Comparison of ENCODE assay signal across 21 mouse cellular contexts in the genomic region with DNA sequence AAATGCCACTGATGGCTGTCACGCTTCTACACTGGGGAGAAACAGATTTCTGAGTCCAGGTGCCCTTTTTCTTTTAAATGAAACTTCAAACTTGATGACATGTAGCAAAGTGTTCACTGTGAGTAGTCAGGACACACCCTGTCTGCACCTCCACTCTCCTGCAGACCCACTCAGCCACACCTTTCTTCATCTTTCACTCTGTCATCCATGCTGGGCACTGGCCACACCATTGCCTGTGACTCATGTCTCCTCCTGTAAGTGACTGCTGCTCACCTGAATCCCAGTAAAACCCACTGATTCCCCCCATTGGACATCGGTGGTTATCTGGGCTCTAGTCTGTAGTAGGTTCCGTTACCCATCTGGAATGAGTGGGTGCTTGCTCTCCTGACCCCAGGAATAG.
DNase-seq lines count a peak whose midpoint lies in the region; ATAC-seq and TF ChIP-seq lines count a peak whose summit lies in the region.
"Had no signal": no experiment of that assay in that cellular context is flagged by ENCODE, and none has a peak within 500 bp of the region (broad histone marks: within the 10 kb centered on the region; RNA-seq: fewer than 3 reads in every experiment).

No protein-coding gene starts in this region.

- no peak overlapping the region for H3K27ac ChIP-seq in midbrain, embryonic 11.5 days (ENCODE audit: low read depth, low read length)
- no peak overlapping the region for H3K27ac ChIP-seq in midbrain, embryonic 10.5 days (replicated peaks)
- H3K27ac ChIP-seq in stomach, postnatal 0 days (replicated peaks) = no peak overlapping the region

- no peak for TF ChIP-seq CTCF in stomach, postnatal 0 days (IDR thresholded peaks at IDR 0.05; ENCODE audit: low read depth)

- TF ChIP-seq EP300 in stomach, postnatal 0 days (optimal IDR thresholded peaks at IDR 0.05) = no peak

- H3K9ac ChIP-seq in midbrain, embryonic 11.5 days (ENCODE audit: low read length) = no peak overlapping the region
- no peak overlapping the region for H3K9ac ChIP-seq in stomach, postnatal 0 days (ENCODE audit: low read length)

- H3K4me3 ChIP-seq in megakaryocyte, embryonic 14.5 days (replicated peaks) = peak overlapping the region; percentile 50
- H3K4me3 ChIP-seq in midbrain, embryonic 11.5 days (ENCODE audit: low read depth, low read length) = no peak overlapping the region
- no peak overlapping the region for H3K4me3 ChIP-seq in midbrain, embryonic 10.5 days
- H3K4me3 ChIP-seq in stomach, postnatal 0 days (ENCODE audit: low read depth, low read length) = no peak overlapping the region

- DNase-seq in midbrain, embryonic 11.5 days (ENCODE audit: low spot score, missing footprints) = peak; percentile 59
- no peak for DNase-seq in midbrain, embryonic 10.5 days (ENCODE audit: low spot score)
- DNase-seq in stomach, postnatal 0 days (ENCODE audit: low spot score) = no peak
- no peak for DNase-seq in spleen, postnatal 14 days (ENCODE audit: low spot score in 2 of 2)
- DNase-seq: adrenal gland, adult 2 months; adrenal gland, adult 8-10 months; adrenal gland, postnatal 10 days; adrenal gland, postnatal 14 days; adrenal gland, postnatal 25 days; adrenal gland, postnatal 36 days; B cell, adult 2 months; cerebellum, adult 11 months; cerebellum, adult 11-12 months; cerebellum, adult 18-20 months had no signal

- WGBS in midbrain, embryonic 11.5 days = 93% methylated on average over 3 of the region's 3 CpGs
- 92% methylated on average over 3 of the region's 3 CpGs for WGBS in midbrain, embryonic 10.5 days
- 86% methylated on average over 3 of the region's 3 CpGs for WGBS in stomach, postnatal 0 days

- H3K4me2 ChIP-seq in midbrain, embryonic 11.5 days = no peak overlapping the region
- no peak overlapping the region for H3K4me2 ChIP-seq in stomach, postnatal 0 days (replicated peaks; ENCODE audit: low read depth)

- no peak for ATAC-seq in megakaryocyte, adult 5-6 weeks (ENCODE audit: poor library complexity, severe bottlenecking)
- ATAC-seq in midbrain, embryonic 11.5 days (ENCODE audit: low FRiP score) = no peak
- peak; percentile 60; the same call in 1 of the 2 replicates for ATAC-seq in stomach, postnatal 0 days (ENCODE audit: low FRiP score, low TSS enrichment)
- ATAC-seq: activated CD4-positive, CD25-positive, alpha-beta regulatory T cell, adult 4 months; CD4-positive, CD25-positive, alpha-beta regulatory T cell, adult 4 months; Patski had no signal

- H3K36me3 ChIP-seq in megakaryocyte, embryonic 14.5 days (replicated peaks; ENCODE audit: low read length) = peaks cover 11% of the 10 kb centered on the region
- H3K36me3 ChIP-seq in midbrain, embryonic 11.5 days (ENCODE audit: control insufficient read depth, insufficient read depth, low read length) = no peaks in the 10 kb centered on the region
- H3K36me3 ChIP-seq in midbrain, embryonic 10.5 days = no peaks in the 10 kb centered on the region
- no peaks in the 10 kb centered on the region for H3K36me3 ChIP-seq in stomach, postnatal 0 days (ENCODE audit: control insufficient read depth, insufficient read depth, low read length)
- H3K36me3 ChIP-seq: G1E had no signal

- peaks cover 7% of the 10 kb centered on the region for H3K27me3 ChIP-seq in megakaryocyte, embryonic 14.5 days (replicated peaks)
- no peaks in the 10 kb centered on the region for H3K27me3 ChIP-seq in midbrain, embryonic 11.5 days (ENCODE audit: control insufficient read depth, insufficient read depth, low read length)
- no peaks in the 10 kb centered on the region for H3K27me3 ChIP-seq in midbrain, embryonic 10.5 days (ENCODE audit: low read depth, poor library complexity, severe bottlenecking)
- H3K27me3 ChIP-seq in stomach, postnatal 0 days (ENCODE audit: control insufficient read depth, insufficient read depth, low read length) = no peaks in the 10 kb centered on the region
- H3K27me3 ChIP-seq: CH12.LX, Patski had no signal

- peaks cover 29% of the 10 kb centered on the region for H3K9me3 ChIP-seq in megakaryocyte, embryonic 14.5 days
- H3K9me3 ChIP-seq in midbrain, embryonic 11.5 days (ENCODE audit: control insufficient read depth, low read length) = no peaks in the 10 kb centered on the region
- no peaks in the 10 kb centered on the region for H3K9me3 ChIP-seq in midbrain, embryonic 10.5 days (replicated peaks)
- H3K9me3 ChIP-seq in stomach, postnatal 0 days (ENCODE audit: control insufficient read depth, low read length) = no peaks in the 10 kb centered on the region
- H3K9me3 ChIP-seq: G1E had no signal

- peaks cover 64% of the 10 kb centered on the region for H3K4me1 ChIP-seq in megakaryocyte, embryonic 14.5 days
- H3K4me1 ChIP-seq in midbrain, embryonic 11.5 days (ENCODE audit: control insufficient read depth, insufficient read depth, low read length) = no peaks in the 10 kb centered on the region
- no peaks in the 10 kb centered on the region for H3K4me1 ChIP-seq in midbrain, embryonic 10.5 days
- no peaks in the 10 kb centered on the region for H3K4me1 ChIP-seq in stomach, postnatal 0 days (replicated peaks; ENCODE audit: control insufficient read depth, insufficient read depth)
